In the genomic region with DNA sequence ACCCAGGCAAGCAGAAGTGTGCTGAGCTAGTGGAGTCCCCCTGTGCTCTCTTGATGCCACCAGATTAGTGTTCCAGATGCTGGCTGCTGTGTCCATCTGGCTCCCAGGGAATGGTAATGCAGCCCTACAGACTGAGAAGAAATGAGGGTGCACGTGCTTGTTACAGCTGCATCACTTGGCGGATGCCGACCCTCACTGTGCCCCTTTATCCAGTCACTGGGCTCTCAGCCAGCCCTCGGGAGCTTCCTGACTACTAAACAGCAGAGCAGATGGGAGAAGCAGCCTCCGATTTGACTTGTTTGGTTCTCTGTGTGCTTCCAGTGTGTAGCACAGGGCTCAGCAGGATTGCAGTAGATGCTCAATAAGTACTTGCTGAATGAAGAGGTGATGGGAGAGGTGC, we compare ENCODE assay signal across 12 mouse cellular contexts.
A peak's percentile ranks its signal among the peaks of the same experiment; 100 is the strongest.
DNase-seq lines count a peak whose midpoint lies in the region; ATAC-seq and TF ChIP-seq lines count a peak whose summit lies in the region.
"Had no signal": no experiment of that assay in that cellular context is flagged by ENCODE, and none has a peak within 500 bp of the region (broad histone marks: within the 10 kb centered on the region; RNA-seq: fewer than 3 reads in every experiment).

No protein-coding gene starts in this region.

- no peaks in the 10 kb centered on the region for H3K9me3 ChIP-seq in forebrain, embryonic 14.5 days (replicated peaks; ENCODE audit: control insufficient read depth, low read length)
- no peaks in the 10 kb centered on the region for H3K9me3 ChIP-seq in neural tube, embryonic 15.5 days (replicated peaks)
- H3K9me3 ChIP-seq: heart, embryonic 10.5 days; limb, embryonic 15.5 days had no signal

- 20% methylated on average over 5 of the region's 5 CpGs for WGBS in forebrain, embryonic 14.5 days
- whole genome bisulfite sequencing in neural tube, embryonic 15.5 days: 29% methylated on average over 5 of the region's 5 CpGs

- H3K4me2 ChIP-seq in forebrain, embryonic 14.5 days (ENCODE audit: low read length): no peak overlapping the region
- no peak overlapping the region for H3K4me2 ChIP-seq in neural tube, embryonic 15.5 days
- H3K4me2 ChIP-seq: limb, embryonic 15.5 days had no signal

- ATAC-seq in forebrain, embryonic 14.5 days: peak; percentile 67; the same call in 1 of the 2 replicates
- peak; percentile 35; the same call in 1 of the 2 replicates for ATAC-seq in neural tube, embryonic 15.5 days (ENCODE audit: low FRiP score)
- ATAC-seq: CD4-positive, CD25-positive, alpha-beta regulatory T cell, adult 4 months had no signal

- H3K9ac ChIP-seq in forebrain, embryonic 14.5 days (ENCODE audit: low read length): no peak overlapping the region
- H3K9ac ChIP-seq in neural tube, embryonic 15.5 days (replicated peaks): no peak overlapping the region
- H3K9ac ChIP-seq: limb, embryonic 15.5 days had no signal

- intact Hi-C loops in gastrocnemius, adult 2 months (cut with DNase I): no loop called here

- no peaks in the 10 kb centered on the region; the same call in 1 of the 2 replicates for H3K4me1 ChIP-seq in forebrain, embryonic 14.5 days (ENCODE audit: control insufficient read depth, insufficient read depth, low read length)
- peaks cover 10% of the 10 kb centered on the region for H3K4me1 ChIP-seq in neural tube, embryonic 15.5 days

- peak; percentile 10 for DNase-seq in gastrocnemius, postnatal 10 days
- DNase-seq in gastrocnemius, adult 2 months: no peak
- peak; percentile 83 for DNase-seq in forebrain, embryonic 14.5 days (ENCODE audit: low spot score)
- DNase-seq in layer of hippocampus, adult 11-12 months (ENCODE audit: low spot score): peak; percentile 37
- no peak for DNase-seq in liver
- no peak for DNase-seq in gastrocnemius, adult 18-20 months (ENCODE audit: low spot score)
- DNase-seq in adrenal gland, postnatal 14 days: no peak
- DNase-seq: kidney, adult 2 months had no signal

- no peak overlapping the region for H3K4me3 ChIP-seq in gastrocnemius, adult 2 months
- no peak overlapping the region for H3K4me3 ChIP-seq in forebrain, embryonic 14.5 days (ENCODE audit: low read depth, low read length)
- no peak overlapping the region for H3K4me3 ChIP-seq in neural tube, embryonic 15.5 days (replicated peaks)
- H3K4me3 ChIP-seq: heart, embryonic 10.5 days; limb, embryonic 15.5 days had no signal

- H3K36me3 ChIP-seq in forebrain, embryonic 14.5 days (ENCODE audit: control insufficient read depth, insufficient read depth, low read length): no peaks in the 10 kb centered on the region
- H3K36me3 ChIP-seq in neural tube, embryonic 15.5 days: no peaks in the 10 kb centered on the region
- H3K36me3 ChIP-seq: heart, embryonic 10.5 days; limb, embryonic 15.5 days had no signal

- H3K27me3 ChIP-seq in forebrain, embryonic 14.5 days (replicated peaks; ENCODE audit: control insufficient read depth, insufficient read depth, low read length): no peaks in the 10 kb centered on the region
- no peaks in the 10 kb centered on the region for H3K27me3 ChIP-seq in neural tube, embryonic 15.5 days (replicated peaks)
- H3K27me3 ChIP-seq: limb, embryonic 15.5 days had no signal

- no peak overlapping the region for H3K27ac ChIP-seq in gastrocnemius, adult 2 months
- H3K27ac ChIP-seq in forebrain, embryonic 14.5 days (ENCODE audit: low read depth, low read length): no peak overlapping the region
- no peak overlapping the region for H3K27ac ChIP-seq in neural tube, embryonic 15.5 days (replicated peaks)
- H3K27ac ChIP-seq: heart, embryonic 10.5 days; limb, embryonic 15.5 days had no signal

- no peak for TF ChIP-seq CTCF in gastrocnemius, adult 2 months (IDR thresholded peaks at IDR 0.05)

Comparison
In these comparisons a context has a peak if more than half of its experiments do, and no peak if none do; other contexts are left out.
1. DNase-seq: peak in gastrocnemius, postnatal 10 days (single experiment), forebrain, embryonic 14.5 days (single experiment) and layer of hippocampus, adult 11-12 months (single experiment); none in gastrocnemius, adult 2 months (single experiment), liver (single experiment), gastrocnemius, adult 18-20 months (single experiment) and adrenal gland, postnatal 14 days (single experiment).